Mouse (Mus musculus): ENCODE results near the gene Slc7a15. TPM values are rescaled to one million over a fixed set of nuclear protein-coding genes. Genes with fewer than 3 reads are reported as not detected.
A peak's percentile ranks its signal among the peaks of the same experiment; 100 is the strongest.

The Slc7a15 gene
- total RNA-seq, 1 experiment from 2014 or later = not detected

DNA sequence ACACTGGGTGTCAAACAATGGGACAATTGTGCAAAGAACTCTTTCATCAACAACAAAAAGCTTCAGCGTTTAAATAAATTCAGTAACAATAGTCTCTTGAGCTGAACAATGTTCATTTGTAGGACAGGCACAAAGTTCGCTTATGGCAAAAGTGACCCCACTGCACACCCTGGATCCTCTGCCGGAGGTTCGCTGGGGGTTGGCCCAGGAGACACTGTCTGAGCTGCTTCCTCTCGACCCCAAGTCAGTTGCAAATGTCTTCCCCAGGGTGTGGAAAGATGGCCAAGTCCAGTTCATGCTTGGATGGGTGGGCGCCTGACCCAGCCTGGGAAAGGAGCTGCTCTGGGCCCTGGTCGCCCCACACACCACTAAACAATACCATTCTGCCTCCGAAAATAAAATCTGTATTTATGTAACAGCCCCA, 100.7 kb downstream of the Slc7a15 start:
- no peak for ATAC-seq (replicated peaks in 1 of 2; ENCODE audit: insufficient read depth in 1 of 2, low FRiP score in 2 of 2, low TSS enrichment in 1 of 2, low read depth in 1 of 2, poor library complexity in 2 of 2, severe bottlenecking in 2 of 2)

DNA sequence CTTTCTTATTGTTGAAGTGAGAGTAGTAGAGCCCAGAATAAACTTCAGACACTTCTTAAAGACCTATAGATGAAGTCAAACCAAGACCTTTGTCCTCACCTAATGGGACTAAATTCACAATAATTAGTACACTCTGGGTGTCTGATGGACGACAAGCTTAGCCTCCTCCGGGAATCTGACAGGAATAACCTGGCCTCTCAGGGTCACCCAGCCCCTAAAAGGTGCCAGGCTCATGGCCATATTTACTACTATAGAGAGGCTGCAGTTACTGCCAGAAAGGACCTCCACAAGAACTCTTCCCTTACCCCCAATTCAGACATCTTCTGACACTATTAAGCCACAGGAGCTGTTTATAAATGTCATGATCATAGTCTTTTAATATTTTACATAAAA, 101.6 kb downstream of the Slc7a15 start:
- no peak for ATAC-seq (replicated peaks in 1 of 2; ENCODE audit: insufficient read depth in 1 of 2, low FRiP score in 2 of 2, low TSS enrichment in 1 of 2, low read depth in 1 of 2, poor library complexity in 2 of 2, severe bottlenecking in 2 of 2)

DNA sequence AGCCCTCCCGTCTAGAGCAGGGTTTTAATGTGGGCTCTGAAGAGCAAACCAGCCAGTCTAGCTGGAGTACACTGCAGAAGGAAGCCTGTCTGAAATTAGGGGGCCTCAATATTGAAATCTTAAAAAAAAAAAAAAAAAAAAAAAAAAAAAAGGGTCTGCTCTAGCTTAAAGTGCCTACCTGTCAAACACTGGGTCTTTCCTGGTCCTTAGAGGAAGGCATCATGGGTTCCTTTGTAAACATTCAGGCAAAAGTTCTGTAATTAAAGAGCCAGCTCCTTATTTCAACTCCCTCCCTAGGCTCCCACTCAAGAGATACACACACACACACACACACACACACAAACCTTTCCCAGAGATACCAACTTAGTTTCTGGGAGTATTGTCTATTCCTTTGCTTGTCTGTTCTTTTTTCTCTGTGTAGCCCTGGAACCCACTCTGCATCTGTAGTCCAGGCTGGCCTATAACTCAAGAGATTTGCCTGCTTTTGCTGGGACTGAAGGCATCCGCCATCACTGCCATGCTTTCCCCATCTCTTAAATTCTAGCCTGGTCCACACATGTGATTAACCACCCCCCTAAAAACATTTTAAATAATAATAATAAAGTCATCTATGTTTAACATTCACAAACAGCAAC, 102.1 kb downstream of the Slc7a15 start:
- no peak for ATAC-seq (replicated peaks in 1 of 2; ENCODE audit: insufficient read depth in 1 of 2, low FRiP score in 2 of 2, low TSS enrichment in 1 of 2, low read depth in 1 of 2, poor library complexity in 2 of 2, severe bottlenecking in 2 of 2)

DNA sequence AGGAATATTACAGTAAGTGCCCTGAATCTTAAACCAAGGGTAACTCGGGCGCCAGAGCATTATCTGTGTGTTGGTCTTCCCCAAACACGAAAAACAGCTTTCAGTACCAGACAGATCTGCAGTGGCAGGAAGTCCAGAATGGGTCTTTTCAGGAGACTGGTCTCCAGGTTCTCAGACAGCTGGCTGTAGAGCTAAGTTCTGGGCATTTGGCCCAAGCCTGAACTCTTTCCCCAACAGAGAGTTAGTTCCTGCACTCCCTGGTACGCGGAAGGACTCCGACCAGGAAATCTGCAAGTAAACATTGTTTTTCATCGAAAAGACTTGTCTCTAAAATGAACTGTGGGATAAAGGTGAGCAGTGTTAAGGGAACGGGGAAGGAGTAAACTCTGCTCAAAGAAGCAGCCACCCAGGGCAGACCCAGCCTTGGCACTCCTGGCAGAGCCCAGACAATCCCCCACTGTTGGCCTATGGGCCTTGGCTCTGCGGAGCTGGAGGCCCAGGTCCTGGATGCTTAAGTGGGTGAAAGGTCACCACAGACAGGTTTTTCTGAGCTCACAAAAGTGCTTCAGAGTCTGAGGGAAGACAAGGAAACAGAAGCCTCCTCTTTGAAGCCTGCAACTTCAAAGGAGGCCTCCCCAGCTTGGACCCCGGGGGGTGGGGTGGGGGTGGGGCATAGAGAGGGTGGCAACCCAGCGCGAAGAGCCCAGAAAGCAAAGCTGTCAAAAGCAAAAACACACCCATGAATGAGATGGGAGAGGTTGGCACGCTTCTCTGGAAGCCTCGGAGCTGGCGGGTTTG, 102.8 kb downstream of the Slc7a15 start:
- no peak for ATAC-seq (replicated peaks in 1 of 2; ENCODE audit: insufficient read depth in 1 of 2, low FRiP score in 2 of 2, low TSS enrichment in 1 of 2, low read depth in 1 of 2, poor library complexity in 2 of 2, severe bottlenecking in 2 of 2)

DNA sequence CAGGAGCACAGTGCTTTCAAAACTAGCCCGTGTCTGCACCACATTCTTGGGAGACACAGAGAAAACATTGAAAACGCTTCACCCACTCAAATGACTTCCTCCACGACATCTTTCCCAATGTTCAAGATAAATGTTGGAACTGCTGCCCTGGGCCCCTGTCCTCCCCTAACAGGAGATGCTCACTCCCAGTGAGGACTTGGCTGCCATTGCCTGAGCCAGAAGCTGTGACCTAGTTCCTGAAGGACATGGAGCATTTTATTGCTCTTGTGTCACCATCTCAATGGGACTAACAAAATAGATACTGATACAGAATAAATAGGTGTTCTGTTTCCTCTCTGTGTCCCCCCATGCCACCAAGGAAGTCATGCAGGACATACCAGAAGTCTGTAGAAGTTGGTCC, 104.2 kb downstream of the Slc7a15 start:
- no peak for ATAC-seq (replicated peaks in 1 of 2; ENCODE audit: insufficient read depth in 1 of 2, low FRiP score in 2 of 2, low TSS enrichment in 1 of 2, low read depth in 1 of 2, poor library complexity in 2 of 2, severe bottlenecking in 2 of 2)

DNA sequence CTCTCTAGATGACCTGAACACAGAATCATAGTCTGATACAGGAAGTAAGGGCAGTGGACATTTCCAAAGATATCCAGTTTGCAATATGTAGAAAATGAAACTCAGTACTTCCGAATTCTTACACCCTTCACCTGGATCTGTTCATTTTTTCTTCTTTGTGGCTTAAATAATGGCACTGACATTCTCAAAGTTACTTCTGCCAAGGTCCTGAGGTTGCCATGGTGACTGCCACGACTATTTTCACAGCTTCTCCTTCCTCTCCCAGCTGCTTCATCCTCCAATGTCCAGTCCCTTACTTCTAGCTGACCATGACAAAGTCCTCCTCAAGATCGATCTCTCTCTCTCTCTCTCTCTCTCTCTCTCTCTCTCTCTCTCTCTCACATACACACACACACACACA, 105.5 kb downstream of the Slc7a15 start:
- ATAC-seq (replicated peaks in 1 of 2; ENCODE audit: insufficient read depth in 1 of 2, low FRiP score in 2 of 2, low TSS enrichment in 1 of 2, low read depth in 1 of 2, poor library complexity in 2 of 2, severe bottlenecking in 2 of 2) = no peak

DNA sequence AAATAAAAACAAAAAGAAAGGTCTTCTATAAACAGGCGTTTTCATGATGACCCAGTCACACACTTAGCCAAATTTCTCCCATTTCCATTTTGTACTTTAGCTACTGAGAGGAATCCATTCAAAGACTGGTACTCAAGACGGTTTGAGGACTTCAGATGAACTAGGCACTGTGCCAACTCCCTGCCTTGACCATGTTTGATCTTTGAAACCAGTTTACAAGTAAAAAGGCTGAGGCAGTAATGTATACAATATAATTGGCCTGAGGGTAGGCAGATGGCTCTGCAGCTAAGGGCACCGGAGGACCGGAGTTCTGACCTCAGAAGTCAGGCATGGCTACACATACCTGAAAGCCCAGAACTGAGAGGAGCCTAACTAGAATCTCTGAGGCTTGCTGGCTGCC, 109.8 kb downstream of the Slc7a15 start:
- no peak for ATAC-seq (replicated peaks in 1 of 2; ENCODE audit: insufficient read depth in 1 of 2, low FRiP score in 2 of 2, low TSS enrichment in 1 of 2, low read depth in 1 of 2, poor library complexity in 2 of 2, severe bottlenecking in 2 of 2)

DNA sequence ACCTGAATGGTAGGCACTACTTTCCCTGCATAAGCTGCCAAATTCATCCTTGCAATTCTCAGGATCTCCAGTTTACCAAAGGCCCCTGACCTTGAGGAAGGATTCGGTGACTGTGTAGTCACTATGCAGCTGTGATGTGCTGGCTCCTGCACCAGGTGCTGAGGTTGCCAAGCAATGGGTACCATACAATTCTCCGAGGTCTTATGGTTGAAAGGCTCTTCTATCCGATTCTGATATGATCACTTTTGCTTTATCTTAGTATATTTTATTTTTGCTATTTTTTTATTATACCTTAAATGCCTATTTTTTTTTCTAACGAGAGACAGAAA, 110.2 kb downstream of the Slc7a15 start:
- ATAC-seq (replicated peaks in 1 of 2; ENCODE audit: insufficient read depth in 1 of 2, low FRiP score in 2 of 2, low TSS enrichment in 1 of 2, low read depth in 1 of 2, poor library complexity in 2 of 2, severe bottlenecking in 2 of 2) = no peak

DNA sequence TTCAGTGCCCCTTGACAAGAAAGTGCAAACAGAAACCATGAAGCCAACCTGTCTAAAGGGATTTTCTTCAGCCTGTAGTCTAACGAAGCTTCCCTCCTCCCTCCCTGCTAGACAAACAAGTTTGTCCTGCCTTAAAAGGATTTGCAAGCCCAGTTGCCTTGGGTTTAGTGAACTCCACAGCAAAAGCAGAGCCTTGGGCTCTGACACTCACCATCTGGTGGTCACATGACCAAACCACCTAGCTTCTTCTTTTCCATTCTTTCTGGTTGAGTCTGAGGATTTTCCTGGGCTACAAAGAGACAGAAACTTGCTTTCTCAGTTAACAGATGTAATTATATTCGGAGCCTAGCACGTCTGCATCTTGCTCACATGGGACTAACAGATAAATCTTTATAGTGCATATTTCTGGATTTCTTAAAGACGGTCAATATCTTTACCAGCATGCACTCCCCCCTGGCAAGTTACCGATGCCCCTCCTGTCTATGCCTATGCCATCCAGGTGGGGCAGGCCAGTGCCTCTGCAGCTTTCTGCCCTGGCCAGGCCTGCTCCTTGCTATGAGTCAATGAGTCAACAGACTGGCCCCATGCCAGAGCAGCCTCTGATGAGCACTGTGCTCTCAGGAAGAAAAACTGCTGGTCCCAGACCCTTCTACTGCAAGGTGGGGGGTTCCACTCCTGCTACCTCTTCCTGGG, 110.8 kb downstream of the Slc7a15 start:
- peak; percentile 39 to 42; a peak in 3 of 4 replicates for ATAC-seq (replicated peaks in 1 of 2; ENCODE audit: insufficient read depth in 1 of 2, low FRiP score in 2 of 2, low TSS enrichment in 1 of 2, low read depth in 1 of 2, poor library complexity in 2 of 2, severe bottlenecking in 2 of 2)

DNA sequence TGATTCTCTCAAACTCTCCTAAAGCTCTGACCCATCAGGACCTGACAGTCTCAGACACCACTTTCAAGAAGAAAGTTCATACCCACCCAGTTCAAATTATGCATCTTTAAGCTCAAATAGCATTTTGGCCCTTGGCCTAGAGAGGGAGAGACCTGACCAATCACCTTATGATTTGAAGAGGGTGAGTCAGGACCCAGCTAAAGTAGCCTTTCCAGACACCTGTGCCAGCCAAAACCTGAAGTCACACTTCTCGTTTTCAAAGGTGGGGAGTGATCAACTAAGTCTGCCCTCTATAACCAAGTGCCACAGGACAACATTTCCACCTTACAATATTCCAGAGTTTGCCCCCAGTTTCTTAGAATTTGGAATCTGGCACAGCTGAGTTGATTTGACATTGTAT, 111.6 kb downstream of the Slc7a15 start:
- no peak for ATAC-seq (replicated peaks in 1 of 2; ENCODE audit: insufficient read depth in 1 of 2, low FRiP score in 2 of 2, low TSS enrichment in 1 of 2, low read depth in 1 of 2, poor library complexity in 2 of 2, severe bottlenecking in 2 of 2)

DNA sequence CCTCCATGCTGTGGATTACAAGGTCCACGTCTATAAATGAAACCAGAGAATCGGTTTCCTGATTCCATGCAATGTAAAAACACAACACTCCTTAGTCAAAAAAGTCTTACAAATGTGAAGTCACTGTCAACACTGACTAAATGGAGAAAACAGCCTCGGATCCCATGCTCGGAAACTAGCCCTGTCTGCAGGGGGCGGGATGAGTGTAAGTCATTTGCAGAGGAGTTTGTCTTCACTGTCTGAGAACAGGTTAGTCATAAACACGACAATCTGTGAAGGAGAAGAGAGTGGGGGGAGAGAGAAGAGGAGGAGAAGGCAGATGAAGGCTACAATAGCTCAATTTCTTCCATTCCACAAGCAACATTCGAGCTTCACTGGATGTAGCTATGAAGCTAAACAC, 113.6 kb downstream of the Slc7a15 start:
- ATAC-seq (replicated peaks in 1 of 2; ENCODE audit: insufficient read depth in 1 of 2, low FRiP score in 2 of 2, low TSS enrichment in 1 of 2, low read depth in 1 of 2, poor library complexity in 2 of 2, severe bottlenecking in 2 of 2) = no peak

DNA sequence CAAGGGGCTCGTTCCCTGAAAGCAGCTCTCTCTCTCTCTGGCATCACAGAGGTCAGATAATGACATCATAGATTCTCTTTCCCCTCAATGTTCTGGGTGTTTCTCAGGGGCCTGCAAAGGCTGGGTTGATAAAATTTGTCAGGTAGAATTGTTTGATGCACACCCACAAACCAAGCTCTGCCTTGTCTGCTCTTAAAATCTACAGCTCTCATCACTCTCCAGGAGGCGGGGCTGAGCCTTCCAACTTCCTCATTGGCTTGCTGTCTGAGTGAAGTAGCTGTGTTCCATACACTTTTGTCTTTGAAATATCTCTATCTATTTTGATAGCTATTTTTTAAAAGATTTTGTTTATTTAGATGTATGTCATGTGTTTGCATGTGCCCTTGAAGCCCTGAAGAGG, 116.7 kb downstream of the Slc7a15 start:
- ATAC-seq (replicated peaks in 1 of 2; ENCODE audit: insufficient read depth in 1 of 2, low FRiP score in 2 of 2, low TSS enrichment in 1 of 2, low read depth in 1 of 2, poor library complexity in 2 of 2, severe bottlenecking in 2 of 2) = peak; percentile 62 to 86; a peak in 3 of 4 replicates

Other genes starting within 250 kb of the Slc7a15 start
- 66.2 and 68.6 TPM in 2 replicates for gene Rhob, start 99.1 kb downstream of the Slc7a15 start, total RNA-seq (2017)
- 173 and 218 TPM in 2 replicates for gene Pum2, start 75.1 kb upstream of the Slc7a15 start, total RNA-seq (2017)
- gene Sdc1, start 172.3 kb upstream of the Slc7a15 start, total RNA-seq (2017) = 13.6 and 23.5 TPM in 2 replicates

Data from hematopoietic stem cell, adult 5-6 weeks (primary cell).